Mouse (Mus musculus) right cerebral cortex, adult 2 months (tissue): ENCODE data around the gene Crybg1.

ENCODE experiments used
- DNase-seq, 2 experiments: peaks; one replicate each; pipeline ENCODE4 v3.0.0; 2021 to 2022; ENCODE audit warnings: low spot score in 2 of 2

The Crybg1 gene

GRCm38 (mm10) chr10:44091757-44092156 is 56.9 kb downstream of the Crybg1 start:
- no peak for DNase-seq

DNA sequence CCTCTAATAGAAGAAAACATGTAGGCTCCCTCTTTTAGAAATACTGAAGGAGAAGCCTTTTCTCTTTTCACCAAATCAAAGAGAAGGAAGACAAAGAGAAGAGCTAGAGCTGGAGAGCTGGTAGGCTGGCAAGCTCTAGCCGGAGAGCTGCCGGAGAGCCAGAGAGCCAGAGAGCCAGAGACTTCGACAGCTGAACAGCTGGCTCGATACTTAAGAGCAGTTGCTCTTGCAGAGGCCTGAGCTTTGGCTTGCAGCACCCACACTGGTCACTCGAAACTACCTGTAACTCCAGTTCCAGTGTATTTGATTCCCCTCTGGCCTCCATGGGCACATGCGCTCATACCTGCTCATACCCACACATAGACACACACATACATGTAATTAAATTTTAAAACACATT is 68.3 kb downstream of the Crybg1 start:
- no peak for DNase-seq

- peak; percentile 19 to 24 for DNase-seq
These were observed 69.7 kb downstream of the Crybg1 start for GRCm38 (mm10) chr10:44078799-44079521.

- DNase-seq, result peak; percentile 55 to 69
These were observed 77.6 kb downstream of the Crybg1 start for GRCm38 (mm10) chr10:44071095-44071494.

DNA sequence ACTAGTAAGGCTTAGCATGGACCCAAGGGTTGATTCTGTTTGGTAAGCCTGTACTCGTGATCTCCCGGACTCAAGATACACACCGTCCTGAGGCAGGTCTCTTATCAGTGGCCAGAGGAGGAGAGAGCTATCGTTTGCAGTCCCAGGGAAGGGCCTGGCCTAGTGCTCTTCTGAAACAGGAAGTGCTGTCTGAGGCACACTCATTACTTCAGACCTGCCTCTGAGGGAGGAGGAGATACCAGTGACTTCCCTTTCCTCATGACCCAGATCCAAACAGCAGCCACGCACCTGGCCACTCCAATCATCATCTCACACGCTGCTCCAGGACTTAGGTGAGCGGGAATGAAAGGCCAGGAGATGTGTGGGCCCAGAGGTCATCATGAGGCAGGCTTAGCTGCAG is 79.5 kb downstream of the Crybg1 start:
- no peak for DNase-seq

DNA sequence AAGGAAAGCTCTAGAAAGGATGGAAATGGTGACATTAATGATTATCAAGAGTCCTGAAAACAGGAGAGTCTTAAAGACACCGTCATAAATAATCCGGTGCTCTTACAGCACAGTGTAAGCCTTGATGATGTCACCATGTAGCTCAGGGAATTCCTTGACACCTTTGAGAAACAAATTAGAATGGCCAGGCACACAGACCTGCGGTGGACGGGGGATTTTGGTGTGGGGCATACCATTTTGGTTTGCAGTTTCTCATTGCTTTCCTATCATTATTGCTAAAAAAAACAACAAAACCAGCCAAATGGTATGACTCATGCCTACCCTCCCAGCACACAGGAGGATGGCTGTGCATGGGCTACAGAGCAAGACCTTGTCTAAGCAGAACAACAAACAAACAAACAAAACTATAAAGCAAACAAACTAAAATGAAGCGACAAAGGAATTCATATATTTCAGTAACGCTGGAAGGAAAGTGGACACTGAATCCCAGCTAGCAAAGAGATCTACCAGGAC is 82.7 kb downstream of the Crybg1 start:
- no peak for DNase-seq

DNA sequence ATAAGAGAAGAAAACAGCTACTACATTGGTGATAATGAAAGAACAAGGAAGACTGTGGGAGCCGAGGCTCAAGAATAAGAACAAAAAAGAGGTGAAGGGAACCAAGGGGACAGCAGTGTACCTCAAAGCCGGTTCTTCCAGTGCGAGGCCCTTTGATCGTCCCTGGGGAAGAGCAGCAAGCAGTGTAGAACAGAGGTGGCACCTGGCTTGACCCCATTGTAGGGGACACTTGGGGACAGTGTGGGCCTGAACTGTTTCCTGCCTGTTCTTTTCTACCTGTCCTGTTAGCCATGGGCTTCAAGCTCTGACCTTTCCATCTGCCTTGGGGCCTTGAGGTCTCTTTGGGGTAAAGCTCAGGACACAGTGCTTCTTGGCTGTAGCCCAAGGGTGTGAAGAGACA is 85.7 kb downstream of the Crybg1 start:
- no peak for DNase-seq

DNA sequence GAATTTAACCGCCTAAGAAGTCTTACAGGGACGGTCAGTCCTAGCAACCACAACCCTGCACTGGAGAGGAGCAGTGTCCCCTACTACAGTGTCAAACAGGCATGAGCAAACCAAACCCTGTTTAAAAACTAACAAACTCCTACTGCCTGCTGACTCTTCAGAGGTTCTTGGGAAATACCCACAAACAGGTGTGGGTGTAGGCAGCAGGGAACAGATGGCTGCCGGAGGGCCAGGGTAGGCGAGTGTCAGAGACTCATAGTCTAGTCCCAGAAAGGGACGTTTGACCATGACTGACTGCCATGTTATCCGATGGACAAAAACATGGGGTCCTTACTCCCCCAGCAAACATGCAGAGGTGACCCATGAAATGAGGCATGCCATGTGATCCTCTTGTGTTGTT is 97.7 kb downstream of the Crybg1 start:
- DNase-seq, result peak; percentile 37 to 56

- no peak for DNase-seq
These were observed 103.9 kb downstream of the Crybg1 start for GRCm38 (mm10) chr10:44044727-44045126.

- no peak for DNase-seq
These were observed 105.0 kb downstream of the Crybg1 start for GRCm38 (mm10) chr10:44043630-44044029.

DNA sequence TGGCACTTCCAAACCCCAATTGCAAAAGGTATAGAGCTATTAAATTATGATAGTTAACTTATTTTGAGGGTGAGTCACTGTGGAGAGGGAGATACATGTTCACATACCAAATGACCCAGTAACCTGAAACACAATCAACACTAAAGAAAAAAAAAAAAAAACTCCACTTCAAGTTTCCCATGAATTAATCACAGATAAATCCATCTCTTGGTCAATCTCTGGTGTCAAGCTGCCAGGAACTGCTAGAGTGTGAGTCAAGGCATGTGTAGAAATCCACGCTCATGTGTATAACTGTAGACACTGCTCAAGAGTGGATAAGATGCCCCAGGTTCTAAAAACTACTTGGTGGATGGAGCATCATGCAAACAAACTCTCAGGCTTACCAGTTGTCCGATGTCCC is 109.5 kb downstream of the Crybg1 start:
- DNase-seq, result no peak

GRCm38 (mm10) chr10:44037918-44038544 is 110.6 kb downstream of the Crybg1 start:
- no peak for DNase-seq

DNA sequence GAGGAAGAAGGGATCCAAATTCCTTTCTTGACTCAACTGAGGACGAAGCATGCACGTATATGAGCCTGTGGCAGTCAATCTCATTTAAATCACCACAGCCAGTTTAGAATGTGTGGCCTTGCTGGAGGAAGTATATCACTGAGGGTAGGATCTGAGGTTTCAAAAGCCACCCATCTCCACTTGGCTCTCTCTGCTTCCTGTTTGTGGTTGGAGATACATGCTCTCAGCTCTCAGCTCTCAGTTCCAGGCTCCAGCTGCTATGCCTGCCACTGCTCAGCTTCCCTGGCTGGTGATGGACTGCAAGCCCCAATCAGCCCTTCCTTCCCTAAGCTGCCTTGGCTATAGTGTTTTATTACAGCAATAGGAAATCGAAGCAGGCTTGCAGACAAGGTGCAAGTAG is 119.1 kb downstream of the Crybg1 start:
- no peak for DNase-seq

GRCm38 (mm10) chr10:44027226-44027625 is 121.4 kb downstream of the Crybg1 start:
- DNase-seq, result no peak

DNA sequence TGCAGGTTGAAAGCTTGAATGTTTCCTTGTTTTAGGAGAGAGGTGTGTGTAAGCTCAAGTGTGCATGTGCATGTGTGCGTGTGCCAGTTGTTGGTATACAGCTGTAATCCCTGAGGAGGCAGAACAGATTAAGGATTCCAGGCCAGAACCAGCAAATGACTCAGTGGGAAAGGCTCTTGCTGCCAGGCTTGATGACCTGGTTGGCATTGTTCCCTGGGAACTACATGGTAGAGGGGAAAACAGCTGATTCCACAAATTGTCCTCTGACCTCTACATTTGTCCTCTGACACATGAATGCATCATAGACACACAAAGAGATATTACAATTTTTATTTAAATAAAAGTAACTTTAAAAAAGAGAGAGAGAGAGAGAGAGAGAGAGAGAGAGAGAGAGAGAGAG is 122.5 kb downstream of the Crybg1 start:
- DNase-seq, result no peak

DNA sequence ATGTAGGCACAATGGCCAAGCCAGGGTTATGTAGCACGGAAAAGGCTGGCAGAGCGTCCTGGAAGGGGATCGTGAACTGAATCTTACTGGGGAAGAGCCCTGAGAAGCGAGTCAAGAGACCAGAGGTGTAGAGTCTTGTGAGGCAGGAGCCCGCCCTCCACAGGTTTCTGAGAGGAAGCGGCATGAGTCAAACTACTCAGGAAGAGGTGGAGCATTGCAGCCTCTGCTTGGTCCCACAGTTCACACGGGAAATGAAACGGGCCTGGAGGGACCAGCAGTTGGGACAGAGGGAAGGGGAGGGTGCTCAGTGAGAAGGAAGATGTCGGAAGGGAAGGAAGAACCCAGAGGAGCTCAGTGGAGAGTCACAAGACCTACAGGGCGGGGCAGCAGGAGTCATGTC is 123.9 kb downstream of the Crybg1 start:
- DNase-seq, result no peak

- DNase-seq, result no peak
These were observed 128.5 kb downstream of the Crybg1 start for GRCm38 (mm10) chr10:44020141-44020540.

- DNase-seq, result no peak
These were observed 130.1 kb downstream of the Crybg1 start for GRCm38 (mm10) chr10:44018562-44018961.

GRCm38 (mm10) chr10:44015631-44016030 is 133.0 kb downstream of the Crybg1 start:
- DNase-seq, result no peak

DNA sequence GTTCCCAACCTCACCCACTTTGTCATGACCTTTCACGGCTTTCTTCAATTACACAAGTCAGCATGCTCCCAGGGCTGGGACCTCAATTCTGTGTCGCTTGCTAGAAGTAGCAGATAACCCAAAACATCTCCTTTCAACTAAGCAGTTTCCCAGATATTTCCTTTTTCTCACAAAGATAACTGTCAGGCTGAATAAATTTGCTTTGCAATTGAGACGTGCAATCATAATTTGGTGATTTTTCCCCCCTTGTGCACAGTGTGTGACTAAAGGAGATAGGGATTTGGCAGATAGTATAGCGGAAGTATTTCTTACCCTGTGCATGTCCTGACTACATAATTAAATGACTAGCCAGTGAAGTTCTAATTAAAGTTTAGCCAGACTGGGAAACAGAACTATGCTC is 134.8 kb downstream of the Crybg1 start:
- no peak for DNase-seq

GRCm38 (mm10) chr10:44011408-44011807 is 137.2 kb downstream of the Crybg1 start:
- no peak for DNase-seq

GRCm38 (mm10) chr10:44008808-44009207 is 139.8 kb downstream of the Crybg1 start:
- DNase-seq, result no peak

- no peak for DNase-seq
These were observed 141.8 kb downstream of the Crybg1 start for GRCm38 (mm10) chr10:44006815-44007214.
